Mouse (Mus musculus) CH12.LX (cell line): Measurements from ENCODE around the gene Cntrl. TPM values are rescaled to one million over a fixed set of nuclear protein-coding genes. Genes with fewer than 3 reads are reported as not detected.

Experiments
- DNase-seq: peaks from one replicate; pipeline ENCODE4 v3.0.0-alpha.2; 2013; ENCODE audit errors: extremely low read depth
- H3K27ac ChIP-seq: 2 replicates; pipeline ENCODE4 v1.5.1; 2012; ENCODE audit warnings: low read depth, mild to moderate bottlenecking, control low read depth, moderate library complexity; ENCODE audit not compliant: insufficient read depth
- H3K27me3 ChIP-seq: replicated peaks from 2 replicates; pipeline ENCODE3; 2012; ENCODE audit warnings: inconsistent platforms
- H3K36me3 ChIP-seq, 2 experiments: replicated peaks in 1 of 2; 2 replicates each; pipeline versions ENCODE3 to v1.6.1; 2012; ENCODE audit warnings: inconsistent platforms in 1 of 2, low read length in 1 of 2, mild to moderate bottlenecking in 1 of 2, mixed read lengths in 1 of 2, moderate library complexity in 1 of 2; ENCODE audit not compliant: control insufficient read depth in 1 of 2, insufficient read depth in 1 of 2
- H3K4me1 ChIP-seq, 2 experiments: 2 replicates each; pipeline ENCODE4 v1.6.1; 2012; ENCODE audit warnings: inconsistent platforms in 1 of 2, moderate library complexity in 1 of 2; ENCODE audit not compliant: insufficient read depth in 2 of 2, control insufficient read depth in 1 of 2
- H3K4me2 ChIP-seq: 2 replicates; pipeline ENCODE4 v1.6.1; 2012; ENCODE audit warnings: low read depth, mild to moderate bottlenecking, control low read depth; ENCODE audit not compliant: poor library complexity, insufficient read depth, severe bottlenecking
- H3K4me3 ChIP-seq, 3 experiments: fragments of 150-350 bp in 1 of 3; sonication (generic) in 1 of 3; replicated peaks in 1 of 3; 2 replicates each; pipeline versions ENCODE3 to v1.5.1; 2011 to 2012; ENCODE audit warnings: low read depth in 2 of 3, low read length in 2 of 3, mild to moderate bottlenecking in 2 of 3, moderate library complexity in 2 of 3, control low read depth in 1 of 3, improper control_type of control experiment in 1 of 3, inconsistent platforms in 1 of 3, mixed read lengths in 1 of 3; ENCODE audit not compliant: poor library complexity in 1 of 3
- H3K79me2 ChIP-seq: replicated peaks from 2 replicates; pipeline ENCODE4 v1.6.1; 2012; ENCODE audit warnings: mild to moderate bottlenecking, moderate library complexity; ENCODE audit not compliant: control insufficient read depth, poor library complexity, insufficient read depth, severe bottlenecking; ENCODE audit errors: extremely low read depth
- H3K9ac ChIP-seq: 2 replicates; pipeline ENCODE4 v1.6.1; 2012; ENCODE audit warnings: low read depth, mild to moderate bottlenecking, control low read depth, moderate library complexity; ENCODE audit not compliant: insufficient read depth
- H3K9me3 ChIP-seq: replicated peaks from 2 replicates; pipeline ENCODE3; 2012; ENCODE audit warnings: low read length, inconsistent platforms, mixed read lengths
- BHLHE40 ChIP-seq: IDR thresholded peaks from 2 replicates; pipeline ENCODE4 v1.6.1; 2011; ENCODE audit warnings: mild to moderate bottlenecking, low read depth, low read length, improper control_type of control experiment
- CHD1 ChIP-seq: IDR thresholded peaks from 2 replicates; pipeline ENCODE4 v1.6.1; 2012; ENCODE audit warnings: low read depth, low read length, improper control_type of control experiment, inconsistent platforms
- CTCF ChIP-seq, 2 experiments: IDR thresholded peaks in 1 of 2; conservative IDR thresholded peaks in 1 of 2; 2 replicates each; pipeline ENCODE4 v1.5.1; 2011 to 2012; ENCODE audit warnings: low read depth in 2 of 2, low read length in 2 of 2, improper control_type of control experiment in 1 of 2, inconsistent platforms in 1 of 2, mild to moderate bottlenecking in 1 of 2, moderate library complexity in 1 of 2
- ELF1 ChIP-seq: IDR thresholded peaks from 2 replicates; pipeline ENCODE4 v1.6.1; 2014; ENCODE audit warnings: low read depth, mild to moderate bottlenecking, inconsistent platforms, low read length, improper control_type of control experiment
- EP300 ChIP-seq: IDR thresholded peaks from 2 replicates; pipeline ENCODE4 v1.6.1; 2011; ENCODE audit warnings: low read length, improper control_type of control experiment
- ETS1 ChIP-seq: conservative IDR thresholded peaks from 2 replicates; pipeline ENCODE4 v1.6.1; 2012; ENCODE audit warnings: low read depth, mild to moderate bottlenecking, inconsistent platforms, low read length, improper control_type of control experiment, moderate library complexity
- IRF4 ChIP-seq: IDR thresholded peaks from 2 replicates; pipeline ENCODE4 v1.6.1; 2014; ENCODE audit warnings: low read depth, mild to moderate bottlenecking, inconsistent platforms, low read length, improper control_type of control experiment
- JUN ChIP-seq: IDR thresholded peaks from 2 replicates; pipeline ENCODE4 v1.6.1; 2011; ENCODE audit warnings: low read depth, mild to moderate bottlenecking, low read length, improper control_type of control experiment, moderate library complexity; ENCODE audit not compliant: insufficient read depth
- JUND ChIP-seq: conservative IDR thresholded peaks from 2 replicates; pipeline ENCODE4 v1.6.1; 2011; ENCODE audit warnings: low read depth, low read length, improper control_type of control experiment
- MAZ ChIP-seq: IDR thresholded peaks from 2 replicates; pipeline ENCODE4 v1.6.1; 2012; ENCODE audit warnings: low read depth, mild to moderate bottlenecking, inconsistent platforms, low read length, improper control_type of control experiment, moderate library complexity
- MEF2A ChIP-seq: IDR thresholded peaks from 2 replicates; pipeline ENCODE4 v1.6.1; 2014; ENCODE audit warnings: low read depth, mild to moderate bottlenecking, inconsistent platforms, low read length, improper control_type of control experiment, borderline replicate concordance
- MXI1 ChIP-seq: IDR thresholded peaks from 2 replicates; pipeline ENCODE4 v1.6.1; 2011; ENCODE audit warnings: mild to moderate bottlenecking, low read depth, low read length, improper control_type of control experiment
- MYC ChIP-seq: IDR thresholded peaks from 2 replicates; pipeline ENCODE4 v1.6.1; 2011; ENCODE audit warnings: low read depth, mild to moderate bottlenecking, improper control_type of control experiment, low read length
- PAX5 ChIP-seq: IDR thresholded peaks from 2 replicates; pipeline ENCODE4 v1.6.1; 2012; ENCODE audit warnings: low read length, inconsistent platforms, mixed read lengths
- SIN3A ChIP-seq: IDR thresholded peaks from 2 replicates; pipeline ENCODE4 v1.6.1; 2012; ENCODE audit warnings: low read length, improper control_type of control experiment, inconsistent platforms
- TBP ChIP-seq: conservative IDR thresholded peaks from 2 replicates; pipeline ENCODE4 v1.6.1; 2011; ENCODE audit warnings: low read depth, low read length, improper control_type of control experiment
- UBTF ChIP-seq: IDR thresholded peaks from 2 replicates; pipeline ENCODE4 v1.6.1; 2012; ENCODE audit warnings: low read depth, mild to moderate bottlenecking, inconsistent platforms, low read length, improper control_type of control experiment, moderate library complexity
- ZC3H11A ChIP-seq: IDR thresholded peaks from 2 replicates; pipeline ENCODE4 v1.6.1; 2012; ENCODE audit warnings: low read depth, mild to moderate bottlenecking, inconsistent platforms, low read length, improper control_type of control experiment
- ZMIZ1 ChIP-seq: IDR thresholded peaks from 2 replicates; pipeline ENCODE4 v1.6.1; 2012; ENCODE audit warnings: low read depth, mild to moderate bottlenecking, inconsistent platforms, low read length, improper control_type of control experiment
- ZNF384 ChIP-seq: IDR thresholded peaks from 2 replicates; pipeline ENCODE4 v1.6.1; 2012; ENCODE audit warnings: low read depth, low read length, improper control_type of control experiment, inconsistent platforms
- dilution Hi-C: fragments of 300-500 bp; cut with MboI; formaldehyde crosslinking; loops from 2 replicates; pipeline ENCODE4 v1.14.3; 2020; ENCODE audit warnings: low sequenced_read_pairs; ENCODE audit not compliant: extremely low pct_unique_long_range_greater_than_20kb, extremely low pct_ligation_motif_present
- in situ Hi-C: fragments of 300-500 bp; cut with MboI; formaldehyde crosslinking; loops from 3 replicates; pipeline ENCODE4 v1.14.3; 2019; ENCODE audit warnings: low sequenced_read_pairs, low pct_ligation_motif_present, low pct_unique_long_range_greater_than_20kb, mixed read lengths
- polyA plus RNA-seq: library from polyadenylated mRNA; unstranded; fragments of >175 nt; gene quantifications from 2 replicates; pipeline ENCODE4 v1.2.1, GENCODE M21; 2012; ENCODE audit warnings: low read depth; ENCODE audit not compliant: insufficient read length
- total RNA-seq, 2 experiments: library from RNA; depleted of rRNA; stranded (reverse); fragments of 300-350 nt in 1 of 2; fragments of >200 nt in 1 of 2; gene quantifications; 2 replicates each; pipeline ENCODE4 v1.2.3; 2012 to 2014

The Cntrl gene
- total and polyA plus RNA-seq, 3 experiments: 55.6 to 69.7 (median 64.5) TPM

GRCm38 (mm10) chr2:35195626-35196544, 86.6 kb downstream of the Cntrl start:
- TF ChIP-seq CHD1 (peak; percentile 81), UBTF (no peak), BHLHE40 (no peak), MEF2A (0 out of 2 replicates have a peak, but pooled peaks have one; percentile 6), TBP (0 out of 2 replicates have a peak, but pooled peaks have one; percentile 6), EP300 (peak; percentile 65; the same call in 1 of the 2 replicates), IRF4 (peak; percentile 48; the same call in 1 of the 2 replicates), ETS1 (0 out of 2 replicates have a peak, but pooled peaks have one; percentile 13), PAX5 (no peak), MYC (0 out of 2 replicates have a peak, but pooled peaks have one; percentile 16), MAZ (0 out of 2 replicates have a peak, but pooled peaks have one; percentile 24)
- TF ChIP-seq, all 38 proteins: peak for 8
- Histone ChIP-seq H3K9ac (peak overlapping the region; percentile 48), H3K79me2 (peaks cover 74% of the 10 kb centered on the region), H3K4me3 (peak overlapping the region in 1 of 3 experiments; percentile 15), H3K36me3 (peaks cover 9 to 28% of the 10 kb centered on the region in 2 experiments), H3K27me3 (no peaks in the 10 kb centered on the region), H3K9me3 (no peaks in the 10 kb centered on the region), H3K4me1 (peaks cover 0 to 41% of the 10 kb centered on the region in 2 experiments; a peak in 2 of 4 replicates), H3K27ac (peak overlapping the region; percentile 48), H3K4me2 (peak overlapping the region; percentile 89)
- peak; percentile 77 for DNase-seq
- in situ Hi-C loops (no loop called here), dilution Hi-C loops (no loop called here)

GRCm38 (mm10) chr2:35199541-35199940, 90.2 kb downstream of the Cntrl start:
- in situ Hi-C loops (no loop called here), dilution Hi-C loops (no loop called here)
- Histone ChIP-seq H3K4me1 (peaks cover 9 to 55% of the 10 kb centered on the region in 2 experiments; a peak in 3 of 4 replicates), H3K4me2 (peak overlapping the region; percentile 94), H3K27me3 (no peaks in the 10 kb centered on the region), H3K9ac (peak overlapping the region; percentile 87), H3K4me3 (peak overlapping the region; percentile 93 to 98 (median 95)), H3K9me3 (no peaks in the 10 kb centered on the region), H3K36me3 (peaks cover 0 to 10% of the 10 kb centered on the region in 2 experiments), H3K27ac (no peak overlapping the region), H3K79me2 (peaks cover 55% of the 10 kb centered on the region)
- DNase-seq: no peak
- TF ChIP-seq BHLHE40: no peak
- TF ChIP-seq UBTF: no peak
- TF ChIP-seq SIN3A: no peak
- no peak for TF ChIP-seq ZC3H11A
- TF ChIP-seq CTCF (conservative IDR thresholded peaks at IDR 0.05 in 1 of 2, IDR thresholded peaks at IDR 0.05 in 1 of 2; ENCODE audit: low read depth in 2 of 2, low read length in 2 of 2): no peak
- TF ChIP-seq IRF4: no peak
- no peak for TF ChIP-seq PAX5
- TF ChIP-seq JUN: no peak
- no peak for TF ChIP-seq TBP
- no peak for TF ChIP-seq MAZ
- TF ChIP-seq ZNF384: no peak
- no peak for TF ChIP-seq MEF2A
- no peak for TF ChIP-seq MYC
- TF ChIP-seq ELF1: no peak
- TF ChIP-seq JUND: no peak
- no peak for TF ChIP-seq MXI1
- no peak for TF ChIP-seq ZMIZ1
